Mouse (Mus musculus): ENCODE results near the gene Aurkb. TPM values are rescaled to one million over a fixed set of nuclear protein-coding genes. Genes with fewer than 3 reads are reported as not detected.
A peak's percentile ranks its signal among the peaks of the same experiment; 100 is the strongest.

Aurkb gene
- polyA plus RNA-seq, 1 experiment from 2014 or later: 79.4 TPM

DNA sequence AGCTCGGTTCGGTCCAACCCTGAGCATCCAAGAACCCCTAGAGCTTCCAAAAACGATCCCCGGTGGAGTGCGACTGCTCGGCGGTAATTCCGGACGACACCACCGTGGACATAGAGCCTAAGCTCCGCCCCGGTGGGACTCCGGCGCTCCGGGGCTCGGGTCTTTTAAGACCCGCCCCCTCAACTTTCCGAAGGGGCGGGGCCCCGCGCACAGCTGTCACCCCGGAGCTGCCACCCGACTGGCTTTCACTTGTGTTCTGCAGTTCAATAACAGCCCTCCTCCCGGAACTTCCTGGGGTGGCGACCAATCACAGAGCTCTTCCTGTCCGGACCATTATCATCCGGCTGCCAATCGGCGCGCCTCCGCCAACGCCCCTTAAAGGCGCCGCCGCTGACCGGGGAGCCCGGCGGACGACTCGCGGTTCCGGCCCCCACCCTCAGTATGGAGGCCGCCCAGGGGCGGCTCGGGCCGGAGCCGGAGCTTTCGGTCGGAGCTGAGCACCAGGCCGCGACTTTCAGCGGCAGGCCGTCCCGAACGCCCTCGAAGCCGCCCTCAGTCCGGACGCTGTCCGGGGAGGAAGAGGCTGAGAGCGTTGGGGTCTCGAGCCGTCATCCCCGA lies 14.0 kb downstream of the Aurkb start, which contains the start of gene Borcs6:
Borcs6 (plus strand) TSS at position 361 of the 618 bp plus-strand sequence.
- WGBS: under 1% methylated on average over 64 of the region's 64 CpGs
- H3K4me2 ChIP-seq: peak within 1 kb of the TSS; percentile 94

DNA sequence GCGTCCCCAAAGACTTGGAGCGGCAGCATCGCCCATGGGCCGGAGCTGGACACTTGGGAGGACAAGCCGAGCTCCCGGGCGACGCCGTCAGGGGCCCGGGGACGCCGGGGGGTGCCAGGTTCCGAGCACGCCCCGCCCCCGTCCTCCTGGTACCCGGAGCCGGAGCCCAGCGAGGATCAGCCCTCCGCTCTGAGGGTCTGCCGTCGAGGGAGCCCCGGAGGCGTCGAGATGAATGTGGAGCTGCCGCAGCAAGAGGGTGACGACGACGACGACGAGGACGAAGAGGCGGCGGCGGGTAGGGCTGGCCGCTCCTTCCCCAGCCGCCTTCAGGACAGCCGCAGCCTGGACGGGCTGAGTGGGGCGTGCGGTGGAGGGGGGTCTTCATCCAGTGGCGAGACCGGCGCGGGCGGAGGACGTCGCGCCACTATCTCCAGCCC lies 14.5 kb downstream of the Aurkb start:
- H3K27me3 ChIP-seq (replicated peaks): no peaks in the 10 kb centered on the region
- under 1% methylated on average over 49 of the region's 49 CpGs for WGBS
- peak overlapping the region; percentile 94 for H3K4me2 ChIP-seq
- H3K9me3 ChIP-seq (replicated peaks): no peaks in the 10 kb centered on the region
- peak overlapping the region; percentile 86 for H3K9ac ChIP-seq
- peak; percentile 27 for ATAC-seq (ENCODE audit: insufficient number of reproducible peaks, low FRiP score)
- no peaks in the 10 kb centered on the region for H3K36me3 ChIP-seq
- peak overlapping the region; percentile 79 for H3K4me3 ChIP-seq
- H3K4me1 ChIP-seq (replicated peaks): peaks cover 24% of the 10 kb centered on the region
- H3K27ac ChIP-seq (ENCODE audit: poor library complexity, severe bottlenecking): peak overlapping the region; percentile 95

More for the DNA sequence above, 14.0 kb downstream of the Aurkb start, which contains the start of gene Borcs6:
- Histone ChIP-seq H3K27ac (ENCODE audit: poor library complexity, severe bottlenecking) (peak within 1 kb of the TSS; percentile 95), H3K36me3 (no peaks in the 10 kb centered on the region), H3K9me3 (replicated peaks) (no peaks in the 10 kb centered on the region), H3K9ac (peak within 1 kb of the TSS; percentile 86), H3K4me3 (peak within 1 kb of the TSS; percentile 79), H3K4me1 (replicated peaks) (peaks cover 24% of the 10 kb centered on the region), H3K27me3 (replicated peaks) (no peaks in the 10 kb centered on the region)
- peak; percentile 92 for ATAC-seq (ENCODE audit: insufficient number of reproducible peaks, low FRiP score)

DNA sequence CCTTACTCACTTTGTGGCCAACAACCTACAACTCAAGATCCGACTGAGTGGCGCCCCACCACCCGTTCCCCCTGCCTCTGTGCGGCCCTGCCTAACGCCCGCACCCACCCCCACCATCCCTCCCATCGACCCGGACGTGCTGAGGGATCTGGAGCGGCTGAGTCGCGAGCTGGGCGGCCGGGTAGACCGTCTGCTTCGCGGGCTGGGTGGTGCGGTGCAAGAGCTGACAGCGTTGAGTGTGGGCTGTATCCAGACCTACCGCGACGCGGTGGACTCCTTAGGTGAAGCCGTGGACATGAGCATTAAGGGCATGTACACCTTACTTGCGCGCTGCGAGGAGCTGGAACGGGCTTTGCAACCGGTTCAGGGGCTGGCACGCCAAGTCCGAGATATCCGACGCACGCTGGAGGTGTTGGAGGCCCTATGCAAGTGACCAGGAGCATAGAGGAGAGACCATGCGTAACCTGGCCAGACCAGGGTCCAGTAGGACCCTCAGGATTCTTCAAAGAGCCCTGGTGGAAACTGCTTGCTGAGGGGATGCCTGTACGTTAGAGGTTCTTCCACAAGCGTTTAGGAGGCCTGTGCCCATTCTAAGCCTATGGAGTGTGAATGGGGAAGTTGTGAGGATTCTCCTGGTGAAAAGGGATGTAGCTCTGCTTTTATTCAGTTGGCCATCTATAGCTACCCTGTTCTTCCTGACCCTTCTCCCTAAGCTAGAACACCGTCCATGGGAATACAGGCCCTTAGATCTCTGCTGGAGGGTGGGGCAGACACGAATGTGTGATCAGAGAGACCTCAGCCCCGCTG lies 15.2 kb downstream of the Aurkb start:
- peak overlapping the region; percentile 79 for H3K4me3 ChIP-seq
- WGBS: 1% methylated on average over 40 of the region's 40 CpGs
- ATAC-seq (ENCODE audit: insufficient number of reproducible peaks, low FRiP score): no peak
- H3K9me3 ChIP-seq (replicated peaks): no peaks in the 10 kb centered on the region
- H3K4me2 ChIP-seq: peak overlapping the region; percentile 94
- no peaks in the 10 kb centered on the region for H3K27me3 ChIP-seq (replicated peaks)
- peaks cover 24% of the 10 kb centered on the region for H3K4me1 ChIP-seq (replicated peaks)
- H3K36me3 ChIP-seq: no peaks in the 10 kb centered on the region
- H3K27ac ChIP-seq (ENCODE audit: poor library complexity, severe bottlenecking): peak overlapping the region; percentile 95
- H3K9ac ChIP-seq: peak overlapping the region; percentile 86

DNA sequence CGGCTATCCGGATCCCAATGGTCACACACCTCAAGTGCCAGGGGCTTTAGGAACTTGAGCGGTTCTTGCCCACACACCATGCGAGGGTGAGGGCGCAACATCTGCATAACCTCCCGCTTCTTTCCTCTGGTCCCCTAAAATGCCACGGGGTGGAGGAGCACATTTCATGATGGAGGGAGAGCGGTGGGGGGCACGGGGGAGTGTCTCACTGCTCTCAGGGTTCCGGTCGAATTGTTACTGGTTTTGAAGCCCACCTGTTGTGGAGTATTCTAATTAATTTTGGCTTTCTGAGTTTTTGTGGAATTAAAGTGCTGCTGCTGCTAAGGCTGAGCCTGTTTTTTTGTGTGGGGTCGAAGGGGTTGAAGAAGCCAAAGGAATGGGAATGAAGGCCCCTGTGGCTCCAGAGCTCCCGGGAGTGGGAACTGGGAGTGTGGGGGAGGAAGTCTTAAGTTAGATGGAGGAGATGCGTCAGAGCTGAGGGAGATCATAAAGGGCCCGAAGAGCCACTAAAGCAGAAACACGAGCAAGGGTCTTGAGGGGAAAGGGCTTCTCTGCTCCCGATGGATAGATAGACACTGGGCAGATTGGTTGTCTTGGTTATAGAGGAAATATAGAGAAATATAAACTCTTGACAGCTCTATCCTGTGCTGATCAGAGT lies 15.9 kb downstream of the Aurkb start:
- WGBS: 9% methylated on average over 17 of the region's 17 CpGs
- Histone ChIP-seq H3K4me1 (replicated peaks) (peaks cover 29% of the 10 kb centered on the region), H3K36me3 (no peaks in the 10 kb centered on the region), H3K9ac (peak overlapping the region; percentile 86), H3K9me3 (replicated peaks) (no peaks in the 10 kb centered on the region), H3K4me3 (peak overlapping the region; percentile 79), H3K27ac (ENCODE audit: poor library complexity, severe bottlenecking) (peak overlapping the region; percentile 95; the same call in 1 of the 2 replicates), H3K27me3 (replicated peaks) (no peaks in the 10 kb centered on the region), H3K4me2 (peak overlapping the region; percentile 94)
- ATAC-seq (ENCODE audit: insufficient number of reproducible peaks, low FRiP score): no peak

DNA sequence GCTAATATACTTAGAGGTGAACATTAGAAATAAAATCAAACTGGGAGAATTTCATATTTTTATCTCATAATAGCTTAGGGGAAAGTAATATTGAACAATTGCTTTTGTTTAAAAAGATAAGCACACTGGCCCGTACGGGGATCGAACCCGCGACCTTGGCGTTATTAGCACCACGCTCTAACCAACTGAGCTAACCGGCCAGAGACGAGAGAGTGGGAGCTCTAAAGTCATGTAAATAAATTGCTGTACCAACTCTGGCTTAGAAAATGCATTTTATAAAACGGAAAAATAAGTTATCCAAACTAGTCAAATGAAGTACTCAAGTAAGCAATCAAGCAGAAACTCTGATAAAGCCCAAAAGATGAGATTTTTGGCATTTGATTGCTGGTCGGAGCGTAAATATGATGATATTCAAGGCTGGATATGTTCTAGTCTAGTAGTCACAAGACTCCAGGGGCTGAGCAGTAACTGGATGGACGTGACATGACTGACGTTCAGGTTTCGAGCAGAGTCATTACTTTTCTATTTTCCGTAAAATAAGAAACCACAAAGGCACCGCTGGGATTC lies 16.8 kb downstream of the Aurkb start:
- H3K36me3 ChIP-seq: no peaks in the 10 kb centered on the region
- no peaks in the 10 kb centered on the region for H3K9me3 ChIP-seq (replicated peaks)
- ATAC-seq (ENCODE audit: insufficient number of reproducible peaks, low FRiP score): no peak
- H3K27me3 ChIP-seq (replicated peaks): no peaks in the 10 kb centered on the region
- peaks cover 36% of the 10 kb centered on the region for H3K4me1 ChIP-seq (replicated peaks)
- WGBS: under 1% methylated on average over 17 of the region's 17 CpGs
- peak overlapping the region; percentile 77 for H3K4me2 ChIP-seq
- peak overlapping the region; percentile 55; the same call in 1 of the 2 replicates for H3K27ac ChIP-seq (ENCODE audit: poor library complexity, severe bottlenecking)
- peak overlapping the region; percentile 70 for H3K4me3 ChIP-seq
- no peak overlapping the region for H3K9ac ChIP-seq

DNA sequence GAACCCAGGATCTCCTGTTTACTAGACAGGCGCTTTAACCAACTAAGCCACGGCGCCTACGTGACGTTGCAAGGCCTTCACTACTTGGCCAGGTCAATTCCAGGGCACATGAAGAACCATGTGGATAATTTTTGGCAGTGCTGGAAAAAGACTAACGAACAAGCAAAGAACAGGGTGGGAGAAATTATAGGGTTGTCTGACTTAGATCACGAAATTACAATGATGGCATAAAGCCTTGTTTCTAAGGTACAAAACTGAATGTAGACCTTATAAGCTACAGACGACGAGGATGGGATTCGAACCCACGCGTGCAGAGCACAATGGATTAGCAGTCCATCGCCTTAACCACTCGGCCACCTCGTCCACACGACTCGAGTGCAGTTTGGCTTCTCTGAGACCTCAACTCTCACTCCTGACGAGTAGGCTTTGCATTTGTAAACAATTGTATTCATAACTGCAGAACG lies 17.3 kb downstream of the Aurkb start:
- WGBS: under 1% methylated on average over 19 of the region's 19 CpGs
- Histone ChIP-seq H3K4me2 (peak overlapping the region; percentile 77), H3K4me3 (peak overlapping the region; percentile 70), H3K9ac (no peak overlapping the region; the same call in 1 of the 2 replicates), H3K27me3 (replicated peaks) (no peaks in the 10 kb centered on the region), H3K27ac (ENCODE audit: poor library complexity, severe bottlenecking) (peak overlapping the region; percentile 74), H3K36me3 (no peaks in the 10 kb centered on the region), H3K4me1 (replicated peaks) (peaks cover 41% of the 10 kb centered on the region), H3K9me3 (replicated peaks) (no peaks in the 10 kb centered on the region)
- ATAC-seq (ENCODE audit: insufficient number of reproducible peaks, low FRiP score): peak; percentile 62

DNA sequence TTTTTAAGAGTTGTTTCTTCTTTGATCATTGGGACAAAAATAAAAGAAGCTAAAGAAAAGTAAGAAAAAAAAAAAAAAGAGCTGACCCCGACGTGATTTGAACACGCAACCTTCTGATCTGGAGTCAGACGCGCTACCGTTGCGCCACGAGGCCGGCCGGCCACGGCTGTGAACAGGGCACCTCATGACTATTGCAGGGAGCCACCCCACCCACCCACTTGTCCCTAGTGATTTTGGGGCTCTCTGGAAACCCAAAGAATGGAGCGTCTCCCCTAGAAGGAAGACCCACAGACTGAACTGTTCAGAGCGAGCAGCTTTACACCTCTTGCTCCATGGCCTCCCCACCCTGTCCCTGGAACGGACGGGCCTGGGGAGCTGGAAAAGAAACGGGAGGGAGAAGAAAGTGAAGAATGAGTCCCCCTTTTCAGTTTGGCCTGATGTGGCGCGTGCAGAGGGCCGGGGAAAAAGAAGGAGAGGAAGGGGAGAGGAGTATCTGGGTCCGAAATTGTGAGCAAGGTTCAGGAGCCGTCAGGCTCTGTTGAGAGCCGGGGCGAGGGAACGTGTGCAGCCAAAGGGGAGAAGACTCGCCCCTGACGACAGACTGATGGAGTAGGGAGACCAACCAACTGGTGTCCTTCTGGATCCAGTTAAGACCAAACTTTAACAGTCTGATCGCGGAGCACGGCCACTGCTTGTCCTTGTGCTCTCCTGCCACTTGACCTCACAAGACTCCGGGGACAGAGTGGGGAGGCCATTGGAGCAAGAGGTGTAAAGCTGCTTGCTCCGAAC lies 18.2 kb downstream of the Aurkb start:
- Histone ChIP-seq H3K9ac (peak overlapping the region; percentile 75), H3K4me1 (replicated peaks) (peaks cover 38% of the 10 kb centered on the region), H3K27me3 (replicated peaks) (no peaks in the 10 kb centered on the region), H3K27ac (ENCODE audit: poor library complexity, severe bottlenecking) (peak overlapping the region; percentile 86), H3K4me2 (peak overlapping the region; percentile 77), H3K36me3 (no peaks in the 10 kb centered on the region), H3K9me3 (replicated peaks) (no peaks in the 10 kb centered on the region), H3K4me3 (peak overlapping the region; percentile 70)
- peak; percentile 56; the same call in 1 of the 2 replicates for ATAC-seq (ENCODE audit: insufficient number of reproducible peaks, low FRiP score)
- under 1% methylated on average over 31 of the region's 31 CpGs for WGBS

DNA sequence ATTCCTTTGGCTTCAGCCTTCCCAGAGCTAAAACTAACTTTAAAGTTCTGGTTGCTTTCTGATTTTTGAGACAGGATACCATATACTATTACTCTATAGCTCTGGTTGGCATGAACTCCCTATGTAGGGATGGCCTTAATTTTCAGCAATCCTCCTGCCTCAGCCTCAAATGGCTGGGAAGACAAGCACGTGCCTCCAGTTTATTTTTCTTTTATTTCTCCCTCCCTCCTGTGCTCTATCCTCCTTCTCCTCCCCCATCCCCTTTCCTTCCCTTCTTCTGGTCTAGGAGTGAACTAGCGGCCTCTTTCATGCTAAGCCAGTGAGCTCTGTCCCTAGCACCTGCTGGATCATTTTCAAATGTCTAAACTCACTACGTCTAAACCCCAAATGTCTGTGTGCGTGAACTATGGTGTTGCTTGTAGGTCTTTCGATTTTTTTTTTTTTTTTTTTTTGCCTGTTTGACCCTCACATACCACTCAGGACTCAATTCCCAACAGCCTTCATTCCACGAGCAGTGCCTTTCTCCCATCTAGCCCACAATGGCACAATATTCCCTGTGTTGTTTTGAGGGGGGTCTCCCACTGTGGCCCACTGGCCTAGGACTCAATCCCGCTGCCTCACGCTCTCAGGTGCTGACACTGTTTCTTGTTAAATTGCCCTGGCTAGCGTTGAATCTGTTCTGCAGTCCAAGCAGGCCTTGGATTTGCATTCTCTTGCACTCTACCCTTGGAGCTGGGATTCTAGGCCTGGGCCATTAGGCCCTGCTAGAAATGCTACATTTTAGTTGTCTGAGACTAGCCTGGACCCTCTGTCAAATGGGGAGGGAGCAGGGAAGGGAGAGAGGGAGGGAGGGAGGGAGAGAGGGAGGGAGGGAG lies 19.0 kb downstream of the Aurkb start:
- peak overlapping the region; percentile 75 for H3K9ac ChIP-seq
- no peak for ATAC-seq (ENCODE audit: insufficient number of reproducible peaks, low FRiP score)
- no peaks in the 10 kb centered on the region for H3K36me3 ChIP-seq
- H3K27me3 ChIP-seq (replicated peaks): no peaks in the 10 kb centered on the region
- H3K27ac ChIP-seq (ENCODE audit: poor library complexity, severe bottlenecking): peak overlapping the region; percentile 86
- peak overlapping the region; percentile 77 for H3K4me2 ChIP-seq
- 57% methylated on average over 9 of the region's 9 CpGs for WGBS
- H3K9me3 ChIP-seq (replicated peaks): no peaks in the 10 kb centered on the region
- H3K4me3 ChIP-seq: peak overlapping the region; percentile 70
- H3K4me1 ChIP-seq (replicated peaks): peaks cover 38% of the 10 kb centered on the region

DNA sequence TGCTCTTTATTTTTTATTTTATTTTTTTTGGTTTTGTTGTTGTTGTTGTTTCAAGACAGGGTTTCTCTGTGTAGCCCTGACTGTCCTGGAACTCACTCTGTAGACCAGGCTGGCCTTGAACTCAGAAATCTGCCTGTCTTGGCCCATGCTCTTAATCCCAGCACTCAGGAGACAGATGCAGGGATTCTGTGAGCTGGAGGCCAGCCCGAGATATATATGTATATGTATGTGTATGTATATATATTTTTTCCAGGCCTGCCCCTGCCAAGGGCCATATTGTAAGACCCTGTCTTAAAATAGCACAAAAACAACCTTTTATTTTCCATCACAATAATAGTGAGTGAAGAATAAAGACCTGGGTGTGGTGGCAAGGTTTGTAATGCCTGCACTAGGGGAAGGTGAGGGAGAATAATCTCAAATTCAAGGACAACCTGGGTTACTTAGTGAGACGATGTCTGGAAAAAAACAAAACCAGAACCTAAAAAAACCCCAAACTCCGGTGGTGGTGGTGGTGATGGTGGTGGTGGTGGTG lies 20.0 kb downstream of the Aurkb start:
- no peaks in the 10 kb centered on the region for H3K27me3 ChIP-seq (replicated peaks)
- H3K27ac ChIP-seq (ENCODE audit: poor library complexity, severe bottlenecking): no peak overlapping the region
- no peaks in the 10 kb centered on the region for H3K9me3 ChIP-seq (replicated peaks)
- H3K4me3 ChIP-seq: no peak overlapping the region
- peaks cover 41% of the 10 kb centered on the region for H3K4me1 ChIP-seq (replicated peaks)
- no peak overlapping the region for H3K9ac ChIP-seq
- ATAC-seq (ENCODE audit: insufficient number of reproducible peaks, low FRiP score): no peak
- H3K4me2 ChIP-seq: 0 out of 2 replicates have a peak overlapping the region, but pooled peaks have one; percentile 93
- 63% methylated on average over 3 of the region's 3 CpGs for WGBS
- H3K36me3 ChIP-seq: no peaks in the 10 kb centered on the region
